Mouse (Mus musculus) layer of hippocampus, postnatal 14 days (tissue): ENCODE measurements at regions not wholly inside any gene's neighbourhood (a gene's known extent, or its start where the extent isn't known, plus 50 kb on each side); places are given as distances from the start of the nearest gene placed in this dataset.

ENCODE experiments used
- DNase-seq, 2 experiments: peaks; one replicate each; pipeline ENCODE4 v3.0.0; 2021 to 2022; ENCODE audit warnings: low spot score in 2 of 2, mixed read lengths in 1 of 2

- no peak for DNase-seq
These were observed 53.7 kb upstream of the Gm26657 start for GRCm38 (mm10) chr4:56686141-56686540.

GRCm38 (mm10) chr4:56685696-56686095, 54.2 kb upstream of the Gm26657 start:
- DNase-seq: no peak

DNA sequence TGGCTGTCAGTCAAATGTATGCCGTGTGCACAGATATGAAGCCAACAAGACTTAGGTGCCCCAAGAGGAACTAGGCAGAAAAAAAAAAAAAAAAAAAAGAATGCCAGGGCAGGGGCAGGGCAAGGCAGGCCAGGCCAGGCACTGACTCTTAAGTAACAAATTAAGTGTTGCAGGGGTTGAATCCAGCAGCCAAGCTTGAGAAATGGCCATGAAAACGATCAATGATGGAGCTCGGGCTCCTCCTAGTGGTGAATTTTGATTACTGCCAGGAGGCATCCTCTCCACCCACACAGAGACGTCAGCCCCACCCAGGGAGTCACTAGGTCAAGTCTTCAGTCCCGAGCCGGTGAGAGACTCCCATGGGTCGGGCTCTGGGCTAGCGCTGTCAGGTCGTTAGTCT, 54.7 kb upstream of the Gm26657 start:
- peak; percentile 87 for DNase-seq

DNA sequence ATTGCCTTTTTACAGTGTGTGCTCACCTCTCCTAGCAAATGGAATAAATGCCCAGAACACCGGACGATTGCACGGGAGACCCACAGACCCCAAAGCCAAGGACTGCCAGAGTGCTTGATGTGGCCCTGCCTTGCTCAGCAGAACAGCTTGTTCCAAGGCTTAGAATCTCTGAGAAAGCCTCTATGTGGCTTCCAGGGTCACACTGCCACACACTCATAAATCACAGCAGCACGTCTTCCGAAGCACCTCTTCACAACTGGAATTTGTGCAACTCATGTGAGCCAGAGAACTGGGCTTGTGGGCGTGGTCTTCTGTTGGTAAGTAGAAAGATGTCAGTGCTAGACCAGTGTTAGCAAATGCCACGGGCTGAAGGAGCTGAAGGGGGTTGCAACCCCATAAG, 55.8 kb upstream of the Gm26657 start:
- no peak for DNase-seq

GRCm38 (mm10) chr4:56681121-56681520, 58.7 kb upstream of the Gm26657 start:
- no peak for DNase-seq

DNA sequence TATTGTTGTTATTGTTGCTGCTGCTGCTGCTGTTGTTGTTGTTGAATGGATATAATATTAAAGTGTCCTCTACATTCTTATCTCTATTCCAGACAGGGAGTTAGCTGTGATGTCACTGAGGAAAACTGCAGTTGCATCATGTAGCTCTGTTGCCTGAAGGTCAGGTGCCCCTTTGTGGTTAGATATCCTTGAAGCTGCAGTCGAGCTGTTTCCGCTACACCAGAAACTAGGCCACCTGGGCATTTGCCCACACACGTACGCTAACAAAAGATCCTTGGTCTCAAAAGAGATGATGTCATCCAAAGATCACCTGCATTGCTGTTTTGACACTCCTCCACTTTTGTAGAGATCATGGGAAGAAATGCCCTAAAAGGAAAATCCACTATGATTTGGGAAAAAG, 66.0 kb upstream of the Gm26657 start:
- no peak for DNase-seq

DNA sequence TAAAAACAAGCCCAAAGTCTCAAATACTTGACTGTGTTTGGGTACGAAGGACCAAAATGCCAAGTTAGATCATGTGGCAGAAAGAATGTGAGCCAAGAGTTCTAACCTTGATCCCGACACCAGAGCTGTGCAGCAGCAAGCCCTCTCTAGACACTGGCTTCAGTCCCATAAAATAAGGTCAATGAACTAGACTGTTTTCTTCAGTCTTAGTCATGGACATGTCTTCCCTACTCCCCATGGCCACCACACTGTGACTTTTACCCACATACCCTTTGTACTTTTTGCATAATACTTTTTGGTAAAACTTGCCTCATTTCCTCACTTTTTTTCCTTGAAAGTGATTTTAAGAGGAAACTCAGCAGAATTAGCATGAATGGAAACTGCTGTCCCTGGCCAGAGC, 74.9 kb upstream of the Gm26657 start:
- no peak for DNase-seq

DNA sequence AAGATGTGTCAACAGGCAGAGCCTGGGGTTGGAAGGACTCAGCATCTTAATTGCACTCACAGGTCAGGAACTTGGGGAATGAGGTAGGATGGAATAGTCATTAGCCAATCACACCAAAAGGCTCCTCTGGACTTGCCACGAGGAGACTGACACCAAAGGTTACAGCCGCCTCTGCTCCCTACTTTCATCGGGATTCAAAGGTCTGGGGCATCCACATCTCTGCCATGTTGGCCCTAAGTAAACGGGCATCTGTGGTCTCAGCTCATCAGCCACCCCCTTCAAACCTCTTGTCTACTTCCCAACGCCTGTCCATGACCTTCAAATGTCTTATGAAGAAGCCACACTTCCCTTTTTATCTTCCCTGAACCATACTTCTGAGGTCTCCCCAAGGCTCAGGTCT, 78.1 kb upstream of the Gm26657 start:
- no peak for DNase-seq

DNA sequence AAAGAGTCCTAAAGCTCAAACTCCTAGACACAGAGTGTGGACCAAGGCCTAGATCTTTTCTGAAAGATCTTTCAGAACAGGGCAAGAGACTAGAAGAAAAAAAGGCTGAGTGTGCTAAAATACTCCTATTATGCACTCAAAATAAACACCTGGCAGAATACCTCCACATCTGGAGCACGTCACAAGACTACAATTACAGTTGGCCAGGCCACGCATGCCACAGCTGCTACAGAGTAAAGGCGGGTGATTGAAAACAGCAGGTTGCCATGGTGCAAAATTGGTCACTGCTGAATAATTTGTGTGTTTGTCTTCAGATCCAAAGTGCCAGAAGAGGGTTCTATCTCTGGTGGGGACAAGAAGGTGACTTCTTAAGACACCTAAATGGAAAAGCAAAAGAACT, 82.8 kb upstream of the Gm26657 start:
- no peak for DNase-seq

DNA sequence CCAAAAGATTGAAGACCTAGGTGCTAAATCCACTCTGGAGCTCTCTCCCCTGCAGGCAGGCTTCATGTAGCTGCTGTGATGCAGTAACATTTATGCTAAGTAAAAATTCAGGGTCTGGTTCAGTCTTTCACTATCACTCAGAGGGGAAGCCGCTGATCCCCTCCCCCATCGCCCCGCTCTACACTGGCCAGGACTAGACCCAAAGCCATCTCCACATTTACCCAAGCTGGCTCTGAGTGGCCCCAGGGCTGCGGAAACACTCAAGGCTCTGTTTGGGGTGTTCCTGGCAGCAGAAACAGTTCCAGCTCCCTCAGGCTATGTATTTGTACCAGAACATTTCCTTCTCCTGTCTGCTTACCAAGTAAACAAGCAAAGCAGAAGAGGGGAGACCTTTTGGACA, 85.5 kb upstream of the Gm26657 start:
- peak; percentile 29 to 72 for DNase-seq

- DNase-seq: peak in 1 of 2 experiments; percentile 34
These were observed 87.1 kb upstream of the Gm26657 start for GRCm38 (mm10) chr4:56652819-56653218.

DNA sequence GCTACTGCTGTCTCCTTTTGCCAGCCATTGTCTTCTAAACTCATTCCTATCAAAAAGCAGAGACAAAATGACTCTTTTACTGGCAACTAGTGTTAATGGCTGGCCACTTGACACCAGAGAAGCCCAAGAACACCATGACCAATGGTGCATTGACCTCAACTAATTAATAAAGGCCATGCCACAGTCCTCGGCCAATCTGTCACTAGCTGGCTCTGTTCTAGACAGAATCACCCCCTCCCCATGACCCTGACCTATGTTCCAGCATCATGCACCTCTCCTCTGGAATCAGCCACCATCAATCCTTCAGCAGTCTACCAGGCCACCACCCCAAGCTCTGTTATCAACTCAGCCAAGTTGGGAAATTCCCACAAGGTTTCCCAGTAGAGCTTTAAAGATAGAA, 90.1 kb upstream of the Gm26657 start:
- DNase-seq: no peak

- DNase-seq: peak in 1 of 2 experiments; percentile 63
These were observed 95.6 kb upstream of the Gm26657 start for GRCm38 (mm10) chr4:56643999-56644962.

DNA sequence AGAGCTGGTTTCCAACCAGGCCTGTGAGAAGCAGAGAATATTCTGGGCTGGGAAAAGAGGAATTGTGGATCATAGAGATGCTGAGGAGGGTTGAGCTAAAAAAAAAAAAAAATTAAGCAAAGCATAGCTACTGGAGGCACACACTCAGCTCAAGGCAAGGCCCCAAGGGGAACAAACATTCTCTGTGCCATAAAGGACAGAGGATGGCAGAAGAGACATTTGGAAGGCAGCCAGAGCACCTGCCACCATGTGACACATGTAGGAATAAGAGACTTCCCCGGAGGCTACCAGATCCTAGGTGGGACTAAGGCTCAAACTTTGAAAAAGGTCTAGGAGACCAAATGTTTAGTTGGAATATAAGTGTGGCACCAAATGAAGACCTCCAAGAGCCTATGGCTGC, 96.4 kb upstream of the Gm26657 start:
- DNase-seq: no peak

DNA sequence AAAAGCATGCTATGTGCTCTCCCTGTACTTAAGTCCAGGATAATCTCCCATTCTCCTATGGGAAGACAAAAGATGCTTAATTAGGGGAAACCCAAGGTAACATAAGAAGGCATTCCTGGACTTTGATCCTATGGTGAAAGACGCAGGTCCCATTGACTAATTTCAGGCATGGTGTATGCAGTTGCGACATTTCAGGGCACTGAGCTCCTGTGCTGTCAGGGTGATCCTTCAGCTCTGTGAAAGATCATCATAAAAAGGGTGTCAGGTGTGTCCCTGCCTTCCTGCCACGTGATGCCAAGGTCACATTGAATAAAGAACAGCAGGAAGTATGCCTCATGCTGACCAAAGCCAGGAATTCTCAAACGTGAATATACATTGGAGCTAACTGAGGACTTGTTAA, 100.2 kb upstream of the Gm26657 start:
- DNase-seq: no peak

DNA sequence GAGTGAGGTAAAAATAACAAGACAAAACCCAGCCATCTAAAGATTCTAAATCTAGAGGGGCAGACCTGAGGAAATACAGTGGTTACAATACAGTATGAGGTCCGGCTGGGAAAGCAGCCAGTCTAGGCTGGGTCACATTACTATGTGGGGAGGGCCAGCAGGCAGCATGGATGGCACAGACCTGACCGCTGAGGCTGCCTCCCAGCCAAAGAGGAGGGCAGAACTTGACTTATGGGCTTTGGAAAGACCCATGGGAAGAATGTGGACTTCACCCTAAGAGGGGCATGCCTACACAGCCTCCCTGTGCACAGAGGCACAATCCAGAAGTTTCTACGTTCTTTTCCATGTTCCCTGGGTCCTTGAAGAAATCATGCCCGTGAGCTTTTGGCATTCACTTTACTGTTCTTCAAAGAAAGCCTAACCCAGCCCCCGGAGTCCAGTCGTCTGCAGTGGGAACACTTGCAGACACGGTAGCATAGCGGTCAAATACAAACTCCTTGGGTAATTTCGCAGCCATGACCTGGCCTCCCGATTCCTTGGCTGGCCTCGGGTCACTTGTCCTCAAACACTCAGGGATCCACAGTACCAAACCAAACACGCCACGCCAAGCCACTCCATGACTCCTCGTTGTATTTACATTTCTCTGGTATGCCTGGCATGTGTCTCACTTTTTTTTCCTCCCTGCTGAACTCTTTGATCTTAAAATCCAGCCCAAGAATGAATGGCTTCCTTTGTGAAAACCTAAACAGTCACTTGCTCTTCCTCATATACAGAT, 101.0 kb upstream of the Gm26657 start:
- no peak for DNase-seq

DNA sequence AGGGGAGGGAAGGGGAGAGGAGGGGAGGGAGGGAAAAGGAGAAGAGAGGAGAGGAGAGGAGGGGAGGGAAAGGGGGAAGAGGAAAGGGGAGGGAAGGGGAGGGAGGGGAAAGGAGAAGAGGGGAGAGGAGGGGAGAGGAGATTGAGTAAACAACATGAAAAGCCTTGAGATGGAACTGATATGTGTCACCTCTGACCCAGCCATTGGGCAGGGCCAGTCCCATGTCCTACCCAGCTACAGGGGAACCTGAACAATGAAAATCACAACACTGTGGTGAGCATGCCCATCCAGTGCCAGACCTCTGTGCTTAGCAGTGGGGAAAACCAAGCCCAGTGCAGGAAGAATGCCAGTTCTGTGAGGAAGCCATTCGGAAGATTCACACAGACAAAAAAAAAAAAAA, 103.6 kb upstream of the Gm26657 start:
- no peak for DNase-seq

DNA sequence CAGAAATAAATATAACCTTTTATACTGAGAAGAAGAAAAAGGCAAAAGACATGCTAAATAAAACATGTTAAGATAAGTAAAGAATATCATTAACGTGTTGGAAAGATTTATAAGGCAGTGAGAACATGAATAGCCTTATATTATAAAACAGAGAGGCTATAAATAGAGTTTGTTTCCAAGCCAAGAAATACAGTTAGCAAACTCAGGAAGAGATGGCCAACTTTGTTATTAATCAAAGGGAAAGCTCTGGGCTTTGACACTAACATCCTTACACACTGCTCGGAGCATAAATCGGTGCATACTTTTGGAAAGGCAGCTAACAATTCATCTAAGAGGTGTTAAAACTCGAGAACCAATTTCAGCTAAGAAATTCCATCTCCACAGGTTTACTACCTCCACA, 106.3 kb upstream of the Gm26657 start:
- no peak for DNase-seq

DNA sequence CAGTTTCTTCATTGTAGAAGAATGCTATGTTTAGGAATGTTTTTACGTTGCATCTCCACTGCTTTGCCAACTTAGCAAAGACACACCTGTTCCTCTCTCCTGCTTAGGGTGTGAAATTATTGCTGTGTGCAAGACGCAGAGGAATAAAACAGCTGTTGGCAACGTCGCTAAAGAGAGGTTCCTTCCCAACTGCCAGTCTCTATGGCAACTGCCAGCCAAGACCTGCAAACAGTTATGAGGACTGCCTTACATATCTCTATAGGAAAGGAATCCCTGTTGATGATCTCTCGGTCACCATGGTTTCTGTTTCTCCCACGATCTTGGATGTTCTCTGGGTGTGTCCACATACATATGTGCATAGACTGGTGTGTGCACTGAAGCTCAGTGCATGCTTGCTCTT, 109.6 kb upstream of the Gm26657 start:
- DNase-seq: no peak

DNA sequence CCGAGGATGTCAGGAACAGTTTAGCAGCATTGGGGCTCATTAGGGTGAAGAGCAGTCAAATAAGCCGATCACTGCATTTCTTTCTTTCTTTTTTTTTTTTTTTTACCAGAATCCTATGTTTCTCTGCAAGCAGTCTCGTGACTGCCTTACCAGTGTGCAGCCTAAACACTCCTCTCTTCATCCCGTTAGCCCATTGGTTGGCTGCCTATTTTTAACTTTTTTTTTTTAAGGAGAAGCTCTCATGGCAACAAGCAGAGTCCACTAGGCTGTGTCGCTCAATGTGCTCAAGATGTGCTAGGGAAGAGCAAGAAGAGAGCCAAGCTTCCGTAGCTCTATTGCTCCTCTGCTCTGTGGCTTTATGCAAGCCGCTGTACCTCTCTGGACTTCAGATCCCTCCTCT, 112.7 kb upstream of the Gm26657 start:
- DNase-seq: no peak

DNA sequence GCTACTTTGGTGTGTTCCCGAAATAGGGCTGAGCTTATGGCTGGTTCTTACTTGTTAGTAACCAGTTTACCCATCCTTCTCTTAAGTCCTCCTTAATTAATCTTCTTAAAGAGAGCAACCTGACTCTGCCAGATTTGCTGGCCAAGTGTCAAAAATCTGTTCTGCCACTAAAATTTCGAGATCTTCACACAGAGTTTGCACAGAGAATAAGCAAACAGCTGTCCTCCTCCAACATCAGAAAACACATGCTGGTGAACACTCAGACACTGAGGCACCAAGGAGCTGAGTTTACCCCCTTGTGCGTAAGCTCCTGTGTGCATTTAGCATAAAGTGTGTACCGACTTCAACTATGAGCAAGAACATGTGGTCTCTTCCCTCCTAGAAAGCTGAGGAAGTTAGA, 118.1 kb upstream of the Gm26657 start:
- no peak for DNase-seq

DNA sequence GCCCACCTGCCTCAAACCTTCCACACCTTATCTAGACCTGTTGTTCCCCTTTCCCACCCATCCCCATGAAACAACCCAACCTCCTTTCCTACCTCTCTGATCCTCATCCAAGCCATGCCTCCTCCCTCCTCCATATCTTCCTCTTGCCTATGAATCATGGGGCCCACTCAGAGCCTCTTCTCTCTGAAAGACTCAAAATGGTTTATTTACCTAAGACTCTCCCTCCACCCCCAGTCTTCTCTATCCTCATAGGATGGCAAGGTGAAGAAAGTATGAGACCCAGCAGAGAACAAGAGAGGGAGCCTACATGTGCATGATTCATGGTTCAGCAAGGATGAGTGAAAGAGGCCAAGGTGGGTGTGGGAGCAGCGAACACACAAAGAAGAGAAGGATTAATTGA, 118.5 kb upstream of the Gm26657 start:
- no peak for DNase-seq
